ENCODE assay signal across 15 mouse cellular contexts in the genomic region with DNA sequence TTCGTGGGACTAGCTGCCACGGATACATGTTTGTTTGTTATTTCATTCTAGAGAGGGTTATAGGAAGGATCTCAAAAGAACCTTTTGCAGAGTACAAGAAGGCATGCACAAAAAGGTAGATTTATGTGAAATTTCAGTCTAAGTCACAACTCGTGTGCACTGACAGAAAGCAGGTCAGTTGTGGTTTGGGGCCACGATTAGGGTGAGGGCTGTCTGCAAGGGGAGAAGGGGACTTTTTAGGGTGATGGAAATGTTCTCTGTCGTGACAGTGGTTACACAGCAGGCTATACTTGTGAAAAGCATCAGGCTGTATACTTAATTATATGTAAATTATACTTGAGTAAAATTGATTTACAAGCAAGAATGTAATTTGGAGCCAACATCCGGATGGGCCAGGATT. TPM values are rescaled to one million over a fixed set of nuclear protein-coding genes. Genes with fewer than 3 reads are reported as not detected.
DNase-seq lines count a peak whose midpoint lies in the region; ATAC-seq lines count a peak whose summit lies in the region.
"Had no signal": no experiment of that assay in that cellular context is flagged by ENCODE, and none has a peak within 500 bp of the region (broad histone marks: within the 10 kb centered on the region; RNA-seq: fewer than 3 reads in every experiment).

No protein-coding gene starts in this region.

- H3K36me3 ChIP-seq in kidney, embryonic 15.5 days = no peaks in the 10 kb centered on the region
- no peaks in the 10 kb centered on the region for H3K36me3 ChIP-seq in stomach, embryonic 15.5 days
- H3K36me3 ChIP-seq: embryonic facial prominence, embryonic 15.5 days; heart, embryonic 15.5 days; hindbrain, embryonic 10.5 days; midbrain, embryonic 10.5 days had no signal

- H3K27me3 ChIP-seq in kidney, embryonic 15.5 days = no peaks in the 10 kb centered on the region
- no peaks in the 10 kb centered on the region for H3K27me3 ChIP-seq in stomach, embryonic 15.5 days (replicated peaks)
- H3K27me3 ChIP-seq: embryonic facial prominence, embryonic 15.5 days; heart, embryonic 15.5 days had no signal

- WGBS in kidney, embryonic 15.5 days = 50% methylated on average over 6 of the region's 6 CpGs
- 51% methylated on average over 6 of the region's 6 CpGs for WGBS in stomach, embryonic 15.5 days

- H3K4me1 ChIP-seq in kidney, embryonic 15.5 days = peaks cover 7% of the 10 kb centered on the region
- no peaks in the 10 kb centered on the region for H3K4me1 ChIP-seq in brown adipose tissue, adult 24 weeks (ENCODE audit: control insufficient read depth, insufficient read depth, insufficient read length, low read length)
- H3K4me1 ChIP-seq in stomach, embryonic 15.5 days = no peaks in the 10 kb centered on the region; the same call in 1 of the 2 replicates
- H3K4me1 ChIP-seq: midbrain, embryonic 10.5 days had no signal

- DNase-seq in kidney, adult 9 months = no peak
- no peak for DNase-seq in neural tube, embryonic 10.5 days (ENCODE audit: extremely low spot score, low spot score)
- no peak for DNase-seq in layer of hippocampus, adult 8-10 months (ENCODE audit: low spot score in 2 of 2)
- DNase-seq: lung, adult 2 months had no signal

- no peak overlapping the region for H3K9ac ChIP-seq in kidney, embryonic 15.5 days
- H3K9ac ChIP-seq in stomach, embryonic 15.5 days = no peak overlapping the region
- H3K9ac ChIP-seq: embryonic facial prominence, embryonic 15.5 days; heart, embryonic 15.5 days had no signal

- H3K9me3 ChIP-seq in kidney, embryonic 15.5 days (replicated peaks) = no peaks in the 10 kb centered on the region
- no peaks in the 10 kb centered on the region for H3K9me3 ChIP-seq in stomach, embryonic 15.5 days
- H3K9me3 ChIP-seq: embryonic facial prominence, embryonic 15.5 days; heart, embryonic 15.5 days; hindbrain, embryonic 10.5 days; midbrain, embryonic 10.5 days had no signal

- ATAC-seq in kidney, embryonic 15.5 days (replicated peaks; ENCODE audit: low FRiP score) = no peak
- ATAC-seq in CD4-positive, CD25-positive, alpha-beta regulatory T cell, adult 4 months = peak; percentile 54
- no peak for ATAC-seq in stomach, embryonic 15.5 days (ENCODE audit: insufficient read depth, low FRiP score, low read depth)
- ATAC-seq: forebrain, embryonic 16.5 days had no signal

- peak overlapping the region; percentile 72; the same call in 1 of the 2 replicates for H3K27ac ChIP-seq in kidney, embryonic 15.5 days
- H3K27ac ChIP-seq in brown adipose tissue, adult 24 weeks (replicated peaks; ENCODE audit: low read depth, low read length) = peak overlapping the region; percentile 50; the same call in 1 of the 2 replicates
- peak overlapping the region; percentile 26; the same call in 1 of the 2 replicates for H3K27ac ChIP-seq in stomach, embryonic 15.5 days
- H3K27ac ChIP-seq: embryonic facial prominence, embryonic 15.5 days; midbrain, embryonic 10.5 days had no signal

- no peak overlapping the region for H3K4me2 ChIP-seq in kidney, embryonic 15.5 days
- no peak overlapping the region for H3K4me2 ChIP-seq in stomach, embryonic 15.5 days
- H3K4me2 ChIP-seq: embryonic facial prominence, embryonic 15.5 days; heart, embryonic 15.5 days; liver, embryonic 11.5 days had no signal

- H3K4me3 ChIP-seq in kidney, embryonic 15.5 days (replicated peaks) = no peak overlapping the region
- no peak overlapping the region for H3K4me3 ChIP-seq in brown adipose tissue, adult 24 weeks (ENCODE audit: insufficient read depth, low read depth, low read length)
- no peak overlapping the region for H3K4me3 ChIP-seq in stomach, embryonic 15.5 days (replicated peaks)
- H3K4me3 ChIP-seq: embryonic facial prominence, embryonic 15.5 days; heart, embryonic 15.5 days; hindbrain, embryonic 10.5 days; midbrain, embryonic 10.5 days had no signal

RNA-seq across cellular contexts. Expression of a gene that starts 30.6 kb away (rescaled TPM):
- polyA plus RNA-seq in kidney, embryonic 15.5 days (2015; fragmentation: Nextera tagmentation; extraction: Ambion mirVana) = 0.51 TPM in 1 of 2 replicates, not detected in the other
- 1 to 10 TPM in 1 of 2 experiments, under 1 TPM in 1; 0.50 to 2.0 TPM for polyA plus RNA-seq in CD4-positive, CD25-positive, alpha-beta regulatory T cell, adult 4 months (2017; shearing (Covaris generic))
- not detected in 2 replicates for polyA plus RNA-seq in brown adipose tissue, adult 24 weeks (2012; ENCODE audit: insufficient read depth, insufficient read length, missing spikeins)
- polyA plus RNA-seq in stomach, embryonic 15.5 days (2015; fragmentation: Nextera tagmentation; extraction: Ambion mirVana) = 1.3 TPM in 2 replicates
- total RNA-seq in layer of hippocampus, adult 8-10 months (2022) = 10 to 100 TPM; 14.7 to 18.5 (median 17.7) TPM
- total RNA-seq: MEL had no signal
- polyA plus RNA-seq: liver, embryonic 11.5 days had no signal

RNA-seq across cellular contexts. Expression of a gene that starts 52.3 kb away (rescaled TPM):
- 12.3 TPM in 2 replicates for polyA plus RNA-seq in kidney, embryonic 15.5 days (2015; fragmentation: Nextera tagmentation; extraction: Ambion mirVana)
- 10 to 100 TPM; 11.1 to 14.8 TPM for polyA plus RNA-seq in CD4-positive, CD25-positive, alpha-beta regulatory T cell, adult 4 months (2017; shearing (Covaris generic))
- 13.6 and 17.8 TPM in 2 replicates for polyA plus RNA-seq in brown adipose tissue, adult 24 weeks (2012; ENCODE audit: insufficient read depth, insufficient read length, missing spikeins)
- 13.7 and 16.8 TPM in 2 replicates for polyA plus RNA-seq in stomach, embryonic 15.5 days (2015; fragmentation: Nextera tagmentation; extraction: Ambion mirVana)
- total RNA-seq in layer of hippocampus, adult 8-10 months (2022) = 10 to 100 TPM; 52.5 to 65.2 (median 58.2) TPM
